In the genomic region with DNA sequence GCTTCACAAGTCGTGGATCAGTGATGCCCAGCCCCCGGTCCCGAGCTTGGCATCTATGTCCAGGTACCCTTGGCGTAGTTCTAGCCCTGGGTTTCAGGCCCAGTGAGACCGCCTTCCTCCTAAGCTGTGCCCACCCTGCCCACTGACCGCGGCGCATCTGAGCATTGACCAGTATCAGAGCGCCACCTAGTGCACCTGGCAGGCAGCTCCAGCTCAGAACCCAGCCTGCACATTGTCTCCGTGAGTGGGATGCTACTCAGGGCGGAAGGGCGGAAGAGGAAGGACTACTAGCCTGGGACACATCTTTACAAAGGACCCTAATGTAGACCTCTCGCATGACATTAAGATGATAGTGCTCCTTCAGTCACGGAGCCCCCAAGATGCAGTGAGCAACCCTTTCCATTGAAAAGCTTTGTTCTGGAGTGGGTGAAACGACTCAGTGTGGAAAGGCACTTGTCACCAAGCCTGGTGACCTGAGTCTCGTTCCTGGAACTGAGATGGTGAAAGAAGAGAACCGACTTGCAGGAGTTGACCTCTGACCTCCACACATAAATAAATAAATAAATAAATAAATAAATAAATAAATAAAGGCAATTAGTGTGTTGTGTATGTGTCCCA, we compare ENCODE assay signal across 8 mouse cellular contexts. TPM values are rescaled to one million over a fixed set of nuclear protein-coding genes. Genes with fewer than 3 reads are reported as not detected.
DNase-seq lines count a peak whose midpoint lies in the region; ATAC-seq lines count a peak whose summit lies in the region.

No protein-coding gene starts in this region.

- peak; percentile 67 for DNase-seq in R1 (ENCODE audit: low read depth, low spot score)
- DNase-seq in cerebellum, postnatal 25 days, result peak; percentile 88 to 91
- DNase-seq in gastrocnemius, adult 18-20 months (ENCODE audit: low spot score), result peak; percentile 30
- peak; percentile 70 to 77 for DNase-seq in layer of hippocampus, postnatal 36 days
- DNase-seq in lung, postnatal 4 days, result peak; percentile 66 to 71
- peak; percentile 83 for DNase-seq in right cerebral cortex, postnatal 14 days

- H3K4me2 ChIP-seq in hindbrain, embryonic 15.5 days, result peak overlapping the region; percentile 47

- no peaks in the 10 kb centered on the region for H3K9me3 ChIP-seq in hindbrain, embryonic 15.5 days

- peak overlapping the region; percentile 38 for H3K9ac ChIP-seq in hindbrain, embryonic 15.5 days

- 8% methylated on average over 17 of the region's 17 CpGs for WGBS in hindbrain, embryonic 15.5 days

- H3K36me3 ChIP-seq in hindbrain, embryonic 15.5 days, result no peaks in the 10 kb centered on the region

- H3K4me3 ChIP-seq in hindbrain, embryonic 15.5 days, result peak overlapping the region; percentile 19

- peaks cover 27% of the 10 kb centered on the region for H3K4me1 ChIP-seq in hindbrain, embryonic 15.5 days (replicated peaks)

- no peaks in the 10 kb centered on the region for H3K27me3 ChIP-seq in hindbrain, embryonic 15.5 days

- ATAC-seq in hindbrain, embryonic 15.5 days (ENCODE audit: low FRiP score, low read depth), result peak; percentile 87
- ATAC-seq in erythroid progenitor cell, adult 5-6 weeks (replicated peaks; ENCODE audit: low FRiP score, poor library complexity, severe bottlenecking), result no peak

- H3K27ac ChIP-seq in hindbrain, embryonic 15.5 days (replicated peaks), result 0 out of 2 replicates have a peak overlapping the region, but pooled peaks have one; percentile 6

RNA-seq across cellular contexts. Expression of a gene that starts 24.7 kb away (rescaled TPM):
- total RNA-seq in gastrocnemius, adult 18-20 months (2021), result 1 to 10 TPM; 4.7 to 6.2 TPM
- 20.0 TPM in 2 replicates for polyA plus RNA-seq in hindbrain, embryonic 15.5 days (2015; fragmentation: Nextera tagmentation; extraction: Ambion mirVana)
- 10 to 100 TPM in 1 of 2 experiments, 1 to 10 TPM in 1; 7.9 to 13.3 TPM for total RNA-seq in layer of hippocampus, postnatal 36 days (2021)
- 65.4 and 66.0 TPM in 2 replicates for total RNA-seq in erythroid progenitor cell, adult 5-6 weeks (2015; ENCODE audit: low replicate concordance)
- total RNA-seq in erythroid progenitor cell, adult 5-6 weeks (2017; ENCODE audit: low replicate concordance), result 27.2 and 42.7 TPM in 2 replicates

RNA-seq across cellular contexts. Expression of a gene that starts 34.2 kb away (rescaled TPM):
- total RNA-seq in gastrocnemius, adult 18-20 months (2021), result 10 to 100 TPM; 25.5 to 31.0 TPM
- polyA plus RNA-seq in hindbrain, embryonic 15.5 days (2015; fragmentation: Nextera tagmentation; extraction: Ambion mirVana), result 8.6 and 10.5 TPM in 2 replicates
- total RNA-seq in layer of hippocampus, postnatal 36 days (2021), result 1 to 10 TPM; 5.3 to 7.6 TPM
- 865 and 926 TPM in 2 replicates for total RNA-seq in erythroid progenitor cell, adult 5-6 weeks (2015; ENCODE audit: low replicate concordance)
- 517 and 556 TPM in 2 replicates for total RNA-seq in erythroid progenitor cell, adult 5-6 weeks (2017; ENCODE audit: low replicate concordance)

Comparison
In these comparisons a context has a peak if more than half of its experiments do, and no peak if none do; other contexts are left out.
1. DNase-seq: peak in every context shown above with its lines; median percentile 90 in cerebellum, postnatal 25 days; 83 in right cerebral cortex, postnatal 14 days; 74 in layer of hippocampus, postnatal 36 days; 68 in lung, postnatal 4 days; 67 in R1; 30 in gastrocnemius, adult 18-20 months.
2. RNA of a gene that starts 34.2 kb away (total RNA-seq): 517 to 926 TPM in erythroid progenitor cell, adult 5-6 weeks; 25.5 to 31.0 TPM in gastrocnemius, adult 18-20 months and 5.3 to 7.6 TPM in layer of hippocampus, postnatal 36 days; every median in the first group is over 10 times any median in the second.